Mouse (Mus musculus) embryonic facial prominence, embryonic 10.5 days (tissue): ENCODE results near the gene Cyp2s1. TPM values are rescaled to one million over a fixed set of nuclear protein-coding genes. Genes with fewer than 3 reads are reported as not detected.
"Not testable (repeated sequence)": the region's sequence is repeated elsewhere in the genome, so short reads cannot be mapped to it uniquely, and the experiment has no call there.

Source experiments
- DNase-seq: peaks from one replicate; pipeline ENCODE4 v3.0.0-alpha.2; 2017; ENCODE audit warnings: low spot score
- H3K27ac ChIP-seq: fragments of 300-500 bp; sonication (generic); replicated peaks from 2 replicates; pipeline ENCODE4 v1.5.1; 2016; ENCODE audit warnings: mild to moderate bottlenecking
- H3K27me3 ChIP-seq: fragments of 300-500 bp; sonication (generic); replicated peaks from 2 replicates; pipeline ENCODE4 v1.6.1; 2016; ENCODE audit warnings: low read depth, mild to moderate bottlenecking; ENCODE audit not compliant: poor library complexity, severe bottlenecking
- H3K36me3 ChIP-seq: fragments of 300-500 bp; sonication (generic); replicated peaks from 2 replicates; pipeline ENCODE4 v1.6.1; 2016; ENCODE audit warnings: mild to moderate bottlenecking, moderate library complexity
- H3K4me1 ChIP-seq: fragments of 300-500 bp; sonication (generic); 2 replicates; pipeline ENCODE4 v1.6.1; 2016
- H3K4me3 ChIP-seq: fragments of 300-500 bp; sonication (generic); 2 replicates; pipeline ENCODE4 v1.5.1; 2016; ENCODE audit warnings: mild to moderate bottlenecking, moderate library complexity
- H3K9me3 ChIP-seq: fragments of 300-500 bp; sonication (generic); 2 replicates; pipeline ENCODE4 v1.6.1; 2016; ENCODE audit warnings: mild to moderate bottlenecking
- whole genome bisulfite sequencing: fragments of 180-500 bp; shearing (Covaris S2); methylation state at CpG from one replicate; pipeline ENCODE4 v1.1.7; 2016; 5-methylcytosine and 5-hydroxymethylcytosine counted together
- polyA plus RNA-seq: library from polyadenylated mRNA; unstranded; fragments of >200 nt; fragmentation: Nextera tagmentation; extraction: Ambion mirVana; gene quantifications from 2 replicates; pipeline ENCODE4 v1.2.1, GENCODE M21; 2016

Gene Cyp2s1
- polyA plus RNA-seq, 1 experiment from 2014 or later, result 2.5 TPM

DNA sequence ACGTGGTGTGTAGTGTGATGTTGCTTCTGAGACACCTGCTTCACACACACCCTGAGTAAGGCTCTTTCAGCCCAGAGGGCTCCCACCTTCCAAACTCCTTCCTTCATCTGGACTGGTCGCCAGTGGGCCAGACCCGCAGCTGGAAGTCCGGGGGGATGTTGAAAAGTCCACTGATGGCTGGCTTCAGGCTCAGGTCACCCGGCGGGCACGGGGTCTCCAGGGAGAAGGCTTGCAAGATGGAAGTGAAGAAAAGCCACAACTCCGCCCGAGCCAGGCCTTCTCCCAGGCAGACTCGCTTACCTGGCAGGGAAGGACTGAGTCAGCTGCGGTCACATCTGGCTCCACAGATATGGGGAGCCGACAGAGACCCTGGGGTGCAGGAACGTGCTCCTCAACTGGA, 13.3 kb downstream of the Cyp2s1 start:
- peaks cover 30% of the 10 kb centered on the region for H3K4me1 ChIP-seq
- H3K27me3 ChIP-seq, result no peaks in the 10 kb centered on the region
- 79% methylated on average over 13 of the region's 13 CpGs for WGBS
- no peaks in the 10 kb centered on the region for H3K36me3 ChIP-seq
- 0 out of 2 replicates have a peak overlapping the region, but pooled peaks have one; percentile 76 for H3K27ac ChIP-seq
- H3K9me3 ChIP-seq, result peaks cover 3% of the 10 kb centered on the region
- DNase-seq, result no peak
- no peak overlapping the region for H3K4me3 ChIP-seq

DNA sequence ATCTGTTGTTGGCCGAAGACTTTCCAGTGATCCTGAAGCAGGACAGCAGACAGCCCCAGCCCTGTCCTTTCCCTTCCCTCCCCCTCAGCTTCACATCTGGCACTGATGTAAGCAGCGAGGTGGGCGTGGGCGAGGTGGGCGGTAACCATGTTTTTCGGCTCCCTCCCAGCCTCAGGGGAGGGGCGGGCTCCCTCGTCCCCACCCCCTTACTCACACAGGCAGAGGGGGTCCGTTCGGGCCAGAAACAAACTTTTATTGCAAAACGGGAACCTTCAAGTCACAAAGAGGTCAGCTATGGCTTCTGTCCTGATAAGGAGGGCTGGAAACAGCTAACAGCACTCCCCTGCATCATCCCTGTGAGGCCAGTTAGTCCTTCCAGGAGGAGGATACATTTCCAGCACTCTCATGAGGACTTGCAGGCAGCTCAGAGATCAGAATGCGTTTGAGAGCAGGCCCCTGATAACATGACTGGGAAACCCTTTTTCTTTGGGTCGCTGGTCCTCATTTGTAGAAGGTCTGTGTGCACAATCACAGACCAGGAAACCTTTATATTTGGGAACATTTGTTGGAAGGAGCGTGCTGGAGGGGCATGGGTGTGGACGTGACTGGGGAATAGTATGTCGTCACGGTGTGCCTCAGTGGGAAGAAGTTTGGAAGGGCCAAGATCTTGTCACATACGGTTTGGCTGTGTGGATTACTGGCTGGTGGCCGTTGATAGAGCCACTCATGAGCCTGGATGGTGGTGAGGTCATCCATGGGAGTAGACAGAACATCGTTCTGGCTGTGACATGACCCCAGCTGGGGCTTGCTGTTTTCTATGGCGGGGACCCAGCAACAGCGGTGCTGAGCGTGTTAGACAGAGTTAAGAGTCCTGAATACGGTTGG, 14.2 kb downstream of the Cyp2s1 start:
- peaks cover 30% of the 10 kb centered on the region for H3K4me1 ChIP-seq
- peak overlapping the region; percentile 76 for H3K27ac ChIP-seq
- 30% methylated on average over 24 of the region's 24 CpGs for WGBS
- H3K4me3 ChIP-seq, result peak overlapping the region; percentile 42
- H3K36me3 ChIP-seq, result no peaks in the 10 kb centered on the region
- peak; percentile 85 for DNase-seq
- H3K27me3 ChIP-seq, result no peaks in the 10 kb centered on the region
- H3K9me3 ChIP-seq, result peaks cover 6% of the 10 kb centered on the region

DNA sequence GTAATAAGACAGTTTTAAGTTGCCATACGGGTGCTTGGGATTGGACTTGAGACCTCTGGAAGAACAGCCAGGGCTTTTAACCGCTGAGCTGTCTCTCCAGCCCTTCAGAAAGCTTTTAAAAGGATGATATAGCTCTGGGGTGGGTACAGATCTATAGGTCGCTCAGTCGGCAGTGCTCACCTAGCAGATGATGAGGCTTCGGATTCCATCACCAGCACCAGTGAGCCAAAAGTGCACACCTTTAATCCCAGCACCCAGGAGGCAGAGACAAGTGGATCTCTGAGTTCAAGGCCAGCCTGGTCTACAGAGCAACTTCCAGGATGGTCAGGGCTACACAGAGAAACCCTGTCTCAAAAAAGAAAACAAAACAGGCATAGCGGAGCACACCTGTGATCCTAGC, 15.7 kb downstream of the Cyp2s1 start:
- WGBS, result 90% methylated on average over 6 of the region's 6 CpGs
- no peak for DNase-seq

DNA sequence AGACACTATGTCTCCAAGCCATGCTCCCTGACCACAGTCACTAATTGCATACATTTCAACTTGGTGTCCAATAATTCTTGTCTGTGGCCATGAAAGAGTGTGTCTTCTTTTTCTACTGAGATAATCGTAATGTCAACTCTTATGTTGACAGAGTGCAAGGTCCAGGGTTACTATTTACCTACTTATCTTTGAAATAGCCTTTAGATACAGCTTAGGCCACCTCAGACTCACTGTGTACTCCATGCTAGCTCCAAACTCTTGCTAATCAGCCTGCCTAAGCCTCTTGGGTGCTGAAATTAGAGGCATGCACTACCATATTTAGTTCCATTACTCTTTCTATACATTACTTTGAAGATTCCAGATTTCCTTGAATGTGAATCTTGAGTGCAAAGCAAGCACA, 17.3 kb downstream of the Cyp2s1 start:
- no peak for DNase-seq
- H3K27ac ChIP-seq, result no peak overlapping the region
- H3K9me3 ChIP-seq, result peaks cover 6% of the 10 kb centered on the region
- WGBS, result 81% methylated on average over 1 of the region's 1 CpGs
- no peaks in the 10 kb centered on the region for H3K27me3 ChIP-seq
- H3K4me3 ChIP-seq, result no peak overlapping the region
- no peaks in the 10 kb centered on the region for H3K36me3 ChIP-seq
- peaks cover 19% of the 10 kb centered on the region for H3K4me1 ChIP-seq

More for the DNA sequence above, 15.7 kb downstream of the Cyp2s1 start:
- Histone ChIP-seq H3K36me3 (no peaks in the 10 kb centered on the region), H3K27me3 (no peaks in the 10 kb centered on the region), H3K4me3 (no peak overlapping the region), H3K4me1 (peaks cover 28% of the 10 kb centered on the region), H3K27ac (no peak overlapping the region), H3K9me3 (peaks cover 6% of the 10 kb centered on the region)

DNA sequence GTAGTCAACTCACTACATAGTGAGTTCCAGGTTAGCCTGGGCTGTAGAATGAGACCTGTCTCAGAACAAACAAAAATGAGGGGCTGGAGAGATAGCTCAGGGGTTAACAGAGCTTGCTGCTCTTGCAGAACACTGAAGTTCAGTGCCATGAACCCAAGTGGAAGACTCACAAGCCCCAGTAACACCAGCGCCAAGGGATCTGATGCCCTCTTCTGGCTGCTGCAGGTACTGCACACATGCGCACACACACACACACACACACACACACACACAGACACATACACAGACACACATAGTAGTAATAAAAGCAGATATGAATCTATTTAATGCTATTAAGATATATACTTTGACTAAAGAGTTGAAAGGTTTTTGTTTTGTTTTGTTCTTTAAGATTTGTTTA, 18.2 kb downstream of the Cyp2s1 start:
- H3K27ac ChIP-seq, result no peak overlapping the region
- H3K27me3 ChIP-seq, result no peaks in the 10 kb centered on the region
- peaks cover 6% of the 10 kb centered on the region for H3K9me3 ChIP-seq
- 82% methylated on average over 2 of the region's 2 CpGs for WGBS
- H3K4me1 ChIP-seq, result peaks cover 17% of the 10 kb centered on the region
- no peaks in the 10 kb centered on the region for H3K36me3 ChIP-seq
- DNase-seq, result no peak
- no peak overlapping the region for H3K4me3 ChIP-seq

DNA sequence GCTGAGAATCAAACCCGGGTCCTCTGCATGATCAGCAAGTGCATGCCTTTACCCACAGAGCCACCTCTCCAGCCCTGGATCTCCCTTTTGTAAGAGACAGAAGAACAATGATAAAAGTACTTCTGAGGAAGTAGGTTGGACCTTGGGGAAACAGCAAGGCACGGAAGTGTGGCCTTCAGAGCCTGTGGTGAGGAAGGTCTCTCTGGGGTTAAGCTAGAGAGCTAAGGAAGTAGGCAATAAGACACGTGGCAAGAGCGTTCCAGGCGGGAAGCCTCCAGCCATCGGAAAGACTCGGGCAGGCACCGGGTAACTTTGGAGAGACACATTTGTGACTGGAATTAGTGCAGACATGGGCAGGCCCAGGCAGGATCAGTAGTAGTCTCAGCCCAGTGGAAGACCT, 21.9 kb downstream of the Cyp2s1 start:
- no peak for DNase-seq
- H3K36me3 ChIP-seq, result no peaks in the 10 kb centered on the region
- H3K9me3 ChIP-seq, result peaks cover 6% of the 10 kb centered on the region
- no peak overlapping the region for H3K4me3 ChIP-seq
- 83% methylated on average over 8 of the region's 8 CpGs for WGBS
- H3K27ac ChIP-seq, result no peak overlapping the region
- H3K4me1 ChIP-seq, result 0 out of 2 replicates have a peak, but pooled peaks cover 5% of the 10 kb centered on the region
- 0 out of 2 replicates have a peak, but pooled peaks cover 8% of the 10 kb centered on the region for H3K27me3 ChIP-seq

DNA sequence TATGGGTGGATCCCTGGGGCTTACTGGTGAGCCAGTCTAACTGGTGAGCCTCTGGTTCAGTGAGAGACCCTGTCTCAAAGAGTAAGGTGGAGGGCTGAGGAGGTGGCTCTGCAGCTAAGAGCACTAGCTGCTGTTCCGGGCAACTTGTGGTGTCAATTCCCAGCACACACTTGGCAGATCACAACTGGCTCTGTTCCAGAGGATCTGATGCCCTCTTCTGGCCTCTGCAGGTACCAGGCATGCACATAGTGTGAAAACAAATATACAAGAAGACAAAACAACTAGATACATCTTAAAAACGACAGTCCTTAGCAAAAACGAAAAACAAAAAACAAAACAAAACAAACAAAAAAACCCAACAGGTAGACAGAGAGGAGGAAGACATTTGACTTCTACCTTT, 23.0 kb downstream of the Cyp2s1 start:
- peaks cover 15% of the 10 kb centered on the region for H3K4me1 ChIP-seq
- no peak overlapping the region for H3K4me3 ChIP-seq
- no peak overlapping the region for H3K27ac ChIP-seq
- no peak for DNase-seq
- H3K9me3 ChIP-seq, result peaks cover 5% of the 10 kb centered on the region
- H3K27me3 ChIP-seq, result 0 out of 2 replicates have a peak, but pooled peaks cover 16% of the 10 kb centered on the region
- no peaks in the 10 kb centered on the region for H3K36me3 ChIP-seq
- WGBS, result 56% methylated on average over 3 of the region's 3 CpGs

DNA sequence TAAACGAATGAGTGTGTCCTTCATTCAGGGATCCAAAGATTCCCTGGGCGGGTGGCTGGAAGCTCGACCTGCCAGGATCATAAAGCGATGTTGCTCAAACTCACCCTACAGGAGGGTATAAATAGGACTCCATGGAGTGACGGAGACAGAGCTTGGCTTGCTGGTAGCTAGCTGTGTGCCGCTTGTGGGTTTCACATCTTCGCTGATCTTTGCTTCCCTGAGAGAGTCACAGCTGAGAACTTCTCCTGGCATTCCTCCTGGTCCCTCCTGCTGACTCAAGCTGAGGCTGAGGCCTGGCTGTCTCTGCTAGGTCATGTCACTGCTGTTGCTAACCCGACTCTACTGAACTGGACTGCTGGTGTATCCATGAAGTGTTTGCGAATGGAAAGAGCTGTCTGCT, 23.7 kb downstream of the Cyp2s1 start:
- not testable (repeated sequence) for DNase-seq, H3K9me3 ChIP-seq, H3K27ac ChIP-seq, H3K36me3 ChIP-seq, H3K4me3 ChIP-seq
- Histone ChIP-seq H3K4me1 (peaks cover 22% of the 10 kb centered on the region), H3K27me3 (0 out of 2 replicates have a peak, but pooled peaks cover 22% of the 10 kb centered on the region)
- WGBS, result 75% methylated on average over 9 of the region's 9 CpGs

DNA sequence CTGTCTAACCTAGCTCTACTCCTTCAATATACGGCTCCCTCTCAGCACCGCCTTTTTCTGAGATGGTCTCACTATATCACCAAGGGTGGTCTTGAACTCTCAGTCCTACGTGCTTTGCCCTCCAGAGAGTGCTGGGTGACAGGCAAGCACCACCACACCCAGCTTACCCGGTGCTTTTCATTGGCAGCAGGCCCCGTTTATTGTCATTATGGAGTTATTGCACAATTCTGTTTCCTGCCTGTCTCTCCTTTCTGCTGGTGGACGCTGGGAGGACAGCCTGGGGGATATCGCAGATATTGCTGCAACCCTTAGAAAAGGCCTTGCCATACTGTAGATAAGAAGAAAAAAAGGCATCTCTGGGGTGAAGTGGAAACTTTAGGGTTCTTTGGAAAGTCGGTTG, 26.1 kb downstream of the Cyp2s1 start:
- peaks cover 45% of the 10 kb centered on the region for H3K4me1 ChIP-seq
- peaks cover 37% of the 10 kb centered on the region; the same call in 1 of the 2 replicates for H3K27me3 ChIP-seq
- 79% methylated on average over 8 of the region's 8 CpGs for WGBS
- DNase-seq, result no peak
- 0 out of 2 replicates have a peak overlapping the region, but pooled peaks have one; percentile 15 for H3K27ac ChIP-seq
- H3K4me3 ChIP-seq, result no peak overlapping the region
- H3K36me3 ChIP-seq, result no peaks in the 10 kb centered on the region; the same call in 1 of the 2 replicates
- H3K9me3 ChIP-seq, result no peaks in the 10 kb centered on the region

DNA sequence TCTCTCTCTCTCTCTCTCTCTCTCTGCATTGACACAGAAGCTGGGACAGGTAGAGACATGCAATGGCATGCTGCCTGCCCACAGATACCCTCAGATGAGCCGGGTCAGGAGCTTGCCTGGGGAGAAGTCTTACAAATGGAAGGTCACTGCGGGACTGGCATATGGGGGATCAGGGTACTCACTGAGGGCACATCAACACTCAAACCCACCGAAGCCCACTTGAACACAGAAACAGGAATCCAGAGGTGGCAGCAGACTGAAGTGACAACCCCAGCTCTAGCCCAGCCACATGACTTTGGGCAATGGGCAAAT, 27.6 kb downstream of the Cyp2s1 start:
- peak overlapping the region; percentile 83 for H3K27ac ChIP-seq
- 35% methylated on average over 3 of the region's 3 CpGs for WGBS
- H3K9me3 ChIP-seq, result no peaks in the 10 kb centered on the region
- peaks cover 37% of the 10 kb centered on the region; the same call in 1 of the 2 replicates for H3K27me3 ChIP-seq
- peak overlapping the region; percentile 66 for H3K4me3 ChIP-seq
- peaks cover 50% of the 10 kb centered on the region for H3K4me1 ChIP-seq
- no peak for DNase-seq
- peaks cover 8% of the 10 kb centered on the region; the same call in 1 of the 2 replicates for H3K36me3 ChIP-seq

DNA sequence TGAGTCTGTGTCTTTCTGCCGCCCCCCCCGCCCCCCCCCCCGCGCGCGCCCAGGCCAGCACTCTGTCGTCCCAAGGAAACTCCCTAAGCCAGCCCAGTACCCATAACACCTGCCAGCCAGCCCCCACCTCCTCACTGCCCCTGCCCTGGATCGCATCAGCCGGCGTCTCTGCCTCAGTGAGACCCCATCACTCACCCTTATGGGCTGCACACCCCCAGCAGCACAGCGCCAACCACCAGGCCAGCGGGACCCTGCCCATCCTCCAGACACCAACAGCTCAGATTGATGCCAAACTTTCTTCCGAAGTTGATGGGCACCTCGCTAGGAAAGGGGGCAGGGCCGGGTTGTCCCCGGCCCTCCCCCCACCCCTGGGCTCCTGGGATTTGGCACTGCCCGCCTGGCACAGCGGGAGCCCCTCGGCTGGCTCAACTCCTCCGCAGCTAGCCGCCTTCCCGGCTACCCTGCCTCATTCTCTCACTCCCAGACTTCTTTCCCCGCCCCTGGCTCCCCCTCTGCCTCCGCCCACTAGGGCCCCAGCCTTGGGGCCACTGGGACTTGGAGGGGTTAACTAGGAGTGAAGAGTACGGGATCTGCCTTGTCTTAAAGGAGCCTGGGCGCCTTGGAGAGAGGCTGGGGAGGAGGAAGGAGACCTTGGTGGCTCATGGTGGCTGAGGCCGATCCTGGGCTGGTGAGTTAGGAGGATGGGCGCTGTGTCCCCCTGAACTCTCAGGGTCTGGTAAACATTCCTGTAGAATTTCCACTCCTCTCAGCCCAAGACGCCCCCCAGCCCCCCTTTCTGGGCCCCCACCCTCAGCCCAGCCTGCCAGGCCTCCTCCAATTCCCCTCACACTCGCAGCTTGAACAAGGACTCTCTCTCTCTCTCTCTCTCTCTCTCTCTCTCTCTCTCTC, 28.2 kb downstream of the Cyp2s1 start, which contains the start of gene Axl:
TSS of gene Axl (minus strand) at position 486 of the 909 bp plus-strand sequence.
- Histone ChIP-seq H3K9me3 (no peaks in the 10 kb centered on the region), H3K27me3 (peaks cover 40% of the 10 kb centered on the region; the same call in 1 of the 2 replicates), H3K4me3 (peak within 1 kb of the TSS; percentile 66), H3K36me3 (peaks cover 8% of the 10 kb centered on the region; the same call in 1 of the 2 replicates), H3K27ac (peak within 1 kb of the TSS; percentile 83), H3K4me1 (peaks cover 50% of the 10 kb centered on the region)
- DNase-seq, result peak; percentile 86
- 2% methylated on average over 30 of the region's 30 CpGs for WGBS
